Mouse (Mus musculus): Measurements from ENCODE around the gene Pdzrn3. TPM values are rescaled to one million over a fixed set of nuclear protein-coding genes. Genes with fewer than 3 reads are reported as not detected.

Pdzrn3 gene
- polyA plus RNA-seq, 1 experiment from 2014 or later: 8.8 TPM

GRCm38 (mm10) chr6:101376049-101376448, 1.6 kb downstream of the Pdzrn3 start:
- Histone ChIP-seq H3K4me2 (peak overlapping the region; percentile 68; the same call in 1 of the 2 replicates), H3K9ac (ENCODE audit: low read length) (no peak overlapping the region), H3K4me1 (ENCODE audit: control insufficient read depth, insufficient read depth, low read length) (peaks cover 25% of the 10 kb centered on the region), H3K4me3 (ENCODE audit: low read depth, low read length) (peak overlapping the region; percentile 41; the same call in 1 of the 2 replicates), H3K36me3 (ENCODE audit: control insufficient read depth, insufficient read depth, low read length) (no peaks in the 10 kb centered on the region), H3K27ac (ENCODE audit: low read depth, low read length) (no peak overlapping the region), H3K27me3 (ENCODE audit: control insufficient read depth, insufficient read depth, low read length) (peaks cover 12% of the 10 kb centered on the region), H3K9me3 (ENCODE audit: control insufficient read depth, low read length) (no peaks in the 10 kb centered on the region)
- 29% methylated on average over 10 of the region's 10 CpGs for WGBS
- DNase-seq (ENCODE audit: low spot score, missing footprints) (no peak), ATAC-seq (ENCODE audit: low FRiP score) (no peak)

GRCm38 (mm10) chr6:101374721-101375120, 3.0 kb downstream of the Pdzrn3 start:
- peak; percentile 18; the same call in 1 of the 2 replicates for ATAC-seq (ENCODE audit: low FRiP score)

GRCm38 (mm10) chr6:101374186-101374585, 3.5 kb downstream of the Pdzrn3 start:
- DNase-seq (ENCODE audit: low spot score, missing footprints) (no peak), ATAC-seq (ENCODE audit: low FRiP score) (no peak)
- H3K4me1 ChIP-seq (ENCODE audit: control insufficient read depth, insufficient read depth, low read length): peaks cover 23% of the 10 kb centered on the region
- no peaks in the 10 kb centered on the region for H3K36me3 ChIP-seq (ENCODE audit: control insufficient read depth, insufficient read depth, low read length)
- WGBS: 67% methylated on average over 1 of the region's 1 CpGs
- H3K4me3 ChIP-seq (ENCODE audit: low read depth, low read length): no peak overlapping the region
- H3K9ac ChIP-seq (ENCODE audit: low read length): no peak overlapping the region
- peaks cover 12% of the 10 kb centered on the region for H3K27me3 ChIP-seq (ENCODE audit: control insufficient read depth, insufficient read depth, low read length)
- H3K4me2 ChIP-seq: peak overlapping the region; percentile 34; the same call in 1 of the 2 replicates
- no peaks in the 10 kb centered on the region for H3K9me3 ChIP-seq (ENCODE audit: control insufficient read depth, low read length)
- H3K27ac ChIP-seq (ENCODE audit: low read depth, low read length): no peak overlapping the region; the same call in 1 of the 2 replicates

More at GRCm38 (mm10) chr6:101374721-101375120, 3.0 kb downstream of the Pdzrn3 start:
- Histone ChIP-seq H3K27ac (ENCODE audit: low read depth, low read length) (peak overlapping the region; percentile 35; the same call in 1 of the 2 replicates), H3K4me1 (ENCODE audit: control insufficient read depth, insufficient read depth, low read length) (peaks cover 24% of the 10 kb centered on the region), H3K9ac (ENCODE audit: low read length) (peak overlapping the region; percentile 41), H3K9me3 (ENCODE audit: control insufficient read depth, low read length) (no peaks in the 10 kb centered on the region), H3K27me3 (ENCODE audit: control insufficient read depth, insufficient read depth, low read length) (peaks cover 12% of the 10 kb centered on the region), H3K4me3 (ENCODE audit: low read depth, low read length) (peak overlapping the region; percentile 13; the same call in 1 of the 2 replicates), H3K36me3 (ENCODE audit: control insufficient read depth, insufficient read depth, low read length) (no peaks in the 10 kb centered on the region), H3K4me2 (peak overlapping the region; percentile 34)
- WGBS: 4% methylated on average over 7 of the region's 7 CpGs
- peak; percentile 91 for DNase-seq (ENCODE audit: low spot score, missing footprints)

- DNase-seq (ENCODE audit: low spot score, missing footprints) (no peak), ATAC-seq (ENCODE audit: low FRiP score) (no peak)
- Histone ChIP-seq H3K9me3 (ENCODE audit: control insufficient read depth, low read length) (no peaks in the 10 kb centered on the region), H3K27ac (ENCODE audit: low read depth, low read length) (no peak overlapping the region), H3K27me3 (ENCODE audit: control insufficient read depth, insufficient read depth, low read length) (peaks cover 9% of the 10 kb centered on the region; the same call in 1 of the 2 replicates), H3K4me2 (no peak overlapping the region), H3K9ac (ENCODE audit: low read length) (no peak overlapping the region), H3K4me1 (ENCODE audit: control insufficient read depth, insufficient read depth, low read length) (peaks cover 18% of the 10 kb centered on the region), H3K36me3 (ENCODE audit: control insufficient read depth, insufficient read depth, low read length) (no peaks in the 10 kb centered on the region), H3K4me3 (ENCODE audit: low read depth, low read length) (no peak overlapping the region)
- 80% methylated on average over 5 of the region's 5 CpGs for WGBS
Measured at GRCm38 (mm10) chr6:101372982-101373381, 4.7 kb downstream of the Pdzrn3 start.

- 36% methylated on average over 9 of the region's 9 CpGs for WGBS
- no peak overlapping the region for H3K4me3 ChIP-seq (ENCODE audit: low read depth, low read length)
- H3K36me3 ChIP-seq (ENCODE audit: control insufficient read depth, insufficient read depth, low read length): no peaks in the 10 kb centered on the region
- no peak overlapping the region for H3K4me2 ChIP-seq
- no peaks in the 10 kb centered on the region for H3K9me3 ChIP-seq (ENCODE audit: control insufficient read depth, low read length)
- H3K27ac ChIP-seq (ENCODE audit: low read depth, low read length): 0 out of 2 replicates have a peak overlapping the region, but pooled peaks have one; percentile 12
- H3K9ac ChIP-seq (ENCODE audit: low read length): no peak overlapping the region
- peak; percentile 90 for ATAC-seq (ENCODE audit: low FRiP score)
- DNase-seq (ENCODE audit: low spot score, missing footprints): peak; percentile 89
- H3K4me1 ChIP-seq (ENCODE audit: control insufficient read depth, insufficient read depth, low read length): peaks cover 13% of the 10 kb centered on the region
- no peaks in the 10 kb centered on the region for H3K27me3 ChIP-seq (ENCODE audit: control insufficient read depth, insufficient read depth, low read length)
Measured at GRCm38 (mm10) chr6:101366809-101367602, 10.7 kb downstream of the Pdzrn3 start.

- WGBS: 82% methylated on average over 6 of the region's 6 CpGs
- DNase-seq (ENCODE audit: low spot score, missing footprints): no peak
- H3K27ac ChIP-seq (ENCODE audit: low read depth, low read length): no peak overlapping the region
Measured at GRCm38 (mm10) chr6:101365795-101366194, 11.9 kb downstream of the Pdzrn3 start.

GRCm38 (mm10) chr6:101363904-101364303, 13.8 kb downstream of the Pdzrn3 start:
- H3K9me3 ChIP-seq (ENCODE audit: control insufficient read depth, low read length): no peaks in the 10 kb centered on the region
- H3K4me1 ChIP-seq (ENCODE audit: control insufficient read depth, insufficient read depth, low read length): peaks cover 13% of the 10 kb centered on the region
- no peaks in the 10 kb centered on the region for H3K27me3 ChIP-seq (ENCODE audit: control insufficient read depth, insufficient read depth, low read length)
- no peak overlapping the region for H3K27ac ChIP-seq (ENCODE audit: low read depth, low read length)
- DNase-seq (ENCODE audit: low spot score, missing footprints) (no peak), ATAC-seq (ENCODE audit: low FRiP score) (no peak)
- H3K4me2 ChIP-seq: no peak overlapping the region
- H3K9ac ChIP-seq (ENCODE audit: low read length): no peak overlapping the region
- WGBS: 87% methylated on average over 5 of the region's 5 CpGs
- no peak overlapping the region for H3K4me3 ChIP-seq (ENCODE audit: low read depth, low read length)
- H3K36me3 ChIP-seq (ENCODE audit: control insufficient read depth, insufficient read depth, low read length): no peaks in the 10 kb centered on the region; the same call in 1 of the 2 replicates

More at GRCm38 (mm10) chr6:101365795-101366194, 11.9 kb downstream of the Pdzrn3 start:
- H3K4me3 ChIP-seq (ENCODE audit: low read depth, low read length): no peak overlapping the region
- peaks cover 13% of the 10 kb centered on the region for H3K4me1 ChIP-seq (ENCODE audit: control insufficient read depth, insufficient read depth, low read length)
- H3K36me3 ChIP-seq (ENCODE audit: control insufficient read depth, insufficient read depth, low read length): no peaks in the 10 kb centered on the region; the same call in 1 of the 2 replicates
- H3K27me3 ChIP-seq (ENCODE audit: control insufficient read depth, insufficient read depth, low read length): no peaks in the 10 kb centered on the region
- H3K4me2 ChIP-seq: no peak overlapping the region
- H3K9ac ChIP-seq (ENCODE audit: low read length): no peak overlapping the region
- no peak for ATAC-seq (ENCODE audit: low FRiP score)
- H3K9me3 ChIP-seq (ENCODE audit: control insufficient read depth, low read length): no peaks in the 10 kb centered on the region

- H3K9me3 ChIP-seq (ENCODE audit: control insufficient read depth, low read length): no peaks in the 10 kb centered on the region
- peaks cover 11% of the 10 kb centered on the region for H3K4me1 ChIP-seq (ENCODE audit: control insufficient read depth, insufficient read depth, low read length)
- ATAC-seq (ENCODE audit: low FRiP score) (no peak), DNase-seq (ENCODE audit: low spot score, missing footprints) (no peak)
- H3K4me2 ChIP-seq: no peak overlapping the region
- H3K4me3 ChIP-seq (ENCODE audit: low read depth, low read length): no peak overlapping the region
- H3K27me3 ChIP-seq (ENCODE audit: control insufficient read depth, insufficient read depth, low read length): no peaks in the 10 kb centered on the region
- H3K9ac ChIP-seq (ENCODE audit: low read length): no peak overlapping the region
- no peak overlapping the region for H3K27ac ChIP-seq (ENCODE audit: low read depth, low read length)
- no peaks in the 10 kb centered on the region; the same call in 1 of the 2 replicates for H3K36me3 ChIP-seq (ENCODE audit: control insufficient read depth, insufficient read depth, low read length)
- 84% methylated on average over 5 of the region's 5 CpGs for WGBS
Measured at GRCm38 (mm10) chr6:101362728-101363127, 15.0 kb downstream of the Pdzrn3 start.

GRCm38 (mm10) chr6:101362268-101362667, 15.4 kb downstream of the Pdzrn3 start:
- no peak for ATAC-seq (ENCODE audit: low FRiP score)

More at GRCm38 (mm10) chr6:101362268-101362667, 15.4 kb downstream of the Pdzrn3 start:
- no peaks in the 10 kb centered on the region for H3K27me3 ChIP-seq (ENCODE audit: control insufficient read depth, insufficient read depth, low read length)
- no peaks in the 10 kb centered on the region; the same call in 1 of the 2 replicates for H3K36me3 ChIP-seq (ENCODE audit: control insufficient read depth, insufficient read depth, low read length)
- DNase-seq (ENCODE audit: low spot score, missing footprints): no peak
- H3K9ac ChIP-seq (ENCODE audit: low read length): no peak overlapping the region
- no peak overlapping the region for H3K4me3 ChIP-seq (ENCODE audit: low read depth, low read length)
- WGBS: 72% methylated on average over 4 of the region's 4 CpGs
- H3K4me2 ChIP-seq: no peak overlapping the region
- no peak overlapping the region for H3K27ac ChIP-seq (ENCODE audit: low read depth, low read length)
- H3K4me1 ChIP-seq (ENCODE audit: control insufficient read depth, insufficient read depth, low read length): peaks cover 7% of the 10 kb centered on the region
- H3K9me3 ChIP-seq (ENCODE audit: control insufficient read depth, low read length): no peaks in the 10 kb centered on the region
